Mouse (Mus musculus) thymus, postnatal 4 days (tissue): ENCODE data around the gene Cdh5.

Experiments
- DNase-seq: peaks from one replicate; pipeline ENCODE4 v3.0.0; 2021

Gene Cdh5

DNA sequence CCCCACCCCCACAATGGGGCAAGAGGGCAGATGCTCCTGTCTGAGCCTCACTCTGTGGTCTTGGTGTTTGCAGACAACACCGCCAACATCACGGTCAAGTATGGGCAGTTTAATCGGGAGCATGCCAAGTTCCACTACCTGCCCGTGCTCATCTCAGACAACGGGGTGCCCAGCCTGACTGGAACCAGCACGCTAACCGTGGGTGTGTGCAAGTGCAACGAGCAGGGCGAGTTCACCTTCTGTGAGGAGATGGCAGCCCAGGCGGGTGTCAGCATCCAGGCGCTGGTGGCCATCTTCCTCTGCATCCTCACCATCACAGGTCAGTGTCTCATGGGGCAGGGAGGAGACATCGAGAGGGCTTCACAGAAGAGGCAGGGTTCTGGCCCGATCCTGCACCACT is 39.2 kb downstream of the Cdh5 start:
- DNase-seq, result no peak

DNA sequence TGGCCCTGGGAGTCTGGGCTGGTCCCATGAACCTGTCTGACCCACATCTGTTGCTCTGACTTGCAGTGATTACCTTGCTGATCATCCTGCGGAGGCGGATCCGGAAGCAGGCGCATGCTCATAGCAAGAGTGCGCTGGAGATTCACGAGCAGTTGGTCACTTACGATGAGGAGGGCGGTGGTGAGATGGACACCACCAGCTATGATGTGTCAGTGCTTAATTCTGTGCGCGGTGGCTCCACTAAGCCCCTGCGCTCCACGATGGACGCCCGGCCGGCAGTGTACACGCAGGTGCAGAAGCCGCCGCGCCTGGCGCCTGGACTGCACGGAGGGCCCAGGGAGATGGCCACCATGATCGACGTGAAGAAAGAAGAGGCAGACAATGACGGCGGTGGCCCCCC is 41.0 kb downstream of the Cdh5 start:
- no peak for DNase-seq

GRCm38 (mm10) chr8:104143379-104143778 is 42.0 kb downstream of the Cdh5 start:
- no peak for DNase-seq

GRCm38 (mm10) chr8:104144434-104145216 is 43.2 kb downstream of the Cdh5 start:
- no peak for DNase-seq

- DNase-seq, result peak; percentile 89
These were observed 44.7 kb downstream of the Cdh5 start for GRCm38 (mm10) chr8:104145981-104146689.

GRCm38 (mm10) chr8:104146717-104147494 is 45.5 kb downstream of the Cdh5 start:
- no peak for DNase-seq

DNA sequence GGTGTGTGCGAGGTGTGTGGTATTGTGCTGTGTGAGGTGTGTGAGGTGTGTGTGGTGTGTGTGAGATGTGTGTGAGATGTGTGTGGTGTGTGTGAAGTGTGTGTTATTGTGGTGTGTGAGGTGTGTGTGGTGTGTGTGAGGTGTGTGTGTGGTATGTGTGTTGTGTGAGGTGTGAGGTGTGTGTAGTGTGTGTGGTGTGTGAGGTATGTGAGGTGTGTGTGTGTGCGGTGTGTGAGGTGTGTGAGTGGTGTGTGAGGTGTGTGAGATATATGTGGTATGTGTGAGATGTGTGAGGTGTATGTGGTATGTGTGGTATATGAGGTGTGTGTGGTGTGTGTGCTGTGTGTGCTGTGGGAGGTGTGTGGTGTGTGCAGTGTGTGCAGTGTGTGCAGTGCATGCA is 46.5 kb downstream of the Cdh5 start:
- DNase-seq, result no peak

DNA sequence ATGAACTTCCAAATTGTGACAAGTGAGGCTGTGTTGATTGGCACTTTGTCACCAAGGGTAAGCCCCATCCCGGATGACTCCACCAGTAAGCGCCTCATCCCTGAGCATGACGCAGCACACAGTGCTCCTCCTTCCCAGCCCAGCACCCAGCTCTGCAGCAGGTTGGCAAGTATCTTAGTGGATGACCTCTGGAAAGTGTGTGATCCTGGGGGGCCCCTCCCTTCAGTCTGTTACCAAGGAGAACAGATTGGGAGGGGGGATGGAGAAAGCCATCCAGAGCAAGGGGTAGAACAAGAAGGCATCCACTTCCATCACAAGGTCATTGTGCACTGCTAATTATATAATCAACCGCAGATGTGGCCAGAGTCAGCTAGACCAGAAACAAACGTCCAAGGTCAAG is 59.3 kb downstream of the Cdh5 start:
- DNase-seq, result no peak

GRCm38 (mm10) chr8:104169461-104169860 is 68.0 kb downstream of the Cdh5 start:
- DNase-seq, result no peak

- peak; percentile 47 for DNase-seq
These were observed 69.0 kb downstream of the Cdh5 start, which contains the start of gene Bean1 for GRCm38 (mm10) chr8:104170118-104171049. Gene Bean1 (plus strand): TSS chr8:104170442.

DNA sequence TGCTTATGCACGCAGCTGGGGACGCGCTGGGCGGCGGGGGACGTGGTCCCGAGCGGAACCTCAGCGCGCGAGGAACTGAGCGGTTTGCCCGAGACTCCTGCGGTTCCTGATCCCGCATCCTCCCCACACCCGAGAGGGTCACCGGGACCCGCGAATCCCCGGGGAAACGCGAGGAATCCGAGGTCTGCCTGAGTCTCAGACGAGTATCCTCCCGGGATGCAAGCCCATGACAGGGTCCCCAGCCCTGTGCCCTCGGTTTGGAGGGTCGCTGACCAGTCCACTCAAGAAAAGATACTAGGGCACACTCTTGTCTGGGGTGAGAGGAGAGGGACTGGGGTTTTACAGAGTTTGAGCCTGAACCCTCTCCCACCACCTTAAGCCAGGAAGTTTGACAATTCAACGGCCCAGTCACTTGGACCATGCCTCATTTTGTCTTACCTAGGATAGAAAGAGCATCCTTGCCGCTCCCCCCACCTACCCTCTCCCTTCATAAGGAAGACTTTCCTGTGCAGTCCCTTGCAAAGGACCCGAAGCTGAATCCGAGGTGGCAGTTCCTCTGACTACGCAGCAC is 69.7 kb downstream of the Cdh5 start:
- no peak for DNase-seq

DNA sequence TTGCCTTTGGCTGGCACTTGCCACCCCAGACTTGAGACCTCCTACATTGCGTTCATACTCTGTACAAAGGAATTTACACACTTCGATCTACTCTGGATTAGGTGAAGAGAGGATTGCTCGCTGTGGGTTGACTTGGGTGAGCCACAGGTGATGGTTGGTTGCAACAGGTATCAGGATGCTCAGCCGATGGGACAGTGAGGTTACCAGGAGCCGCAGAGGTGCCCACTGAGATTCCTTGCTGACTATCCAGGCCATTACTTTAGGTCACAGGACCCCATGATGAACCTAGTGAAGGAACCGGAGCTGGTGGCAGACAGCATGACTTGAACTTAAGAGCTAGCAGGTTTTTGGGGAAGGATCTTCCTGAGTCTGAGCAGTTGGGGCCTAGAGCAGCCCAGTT is 71.0 kb downstream of the Cdh5 start:
- no peak for DNase-seq

- DNase-seq, result no peak
These were observed 74.6 kb downstream of the Cdh5 start for GRCm38 (mm10) chr8:104175848-104176527.

GRCm38 (mm10) chr8:104177054-104177453 is 75.6 kb downstream of the Cdh5 start:
- DNase-seq, result no peak

GRCm38 (mm10) chr8:104184905-104185304 is 83.5 kb downstream of the Cdh5 start:
- no peak for DNase-seq

DNA sequence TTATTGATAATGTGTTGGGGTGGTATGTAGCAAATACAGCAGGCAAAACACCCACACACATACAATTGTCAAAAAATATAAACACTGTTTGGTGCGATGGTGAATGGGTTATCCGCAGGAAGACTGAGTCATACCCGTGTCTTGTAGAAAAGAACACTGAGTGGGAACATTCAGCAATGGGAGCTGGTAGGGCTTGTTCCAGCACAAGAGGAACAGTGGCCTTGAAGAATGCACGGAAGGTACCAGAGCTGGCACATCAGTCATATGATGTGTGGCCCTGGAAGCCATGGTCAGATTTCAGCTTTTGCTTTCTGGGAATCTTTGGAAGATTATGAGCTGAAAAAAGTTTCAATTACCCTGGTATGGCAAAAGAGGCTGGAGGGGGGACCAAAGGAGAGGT is 85.4 kb downstream of the Cdh5 start:
- DNase-seq, result no peak

DNA sequence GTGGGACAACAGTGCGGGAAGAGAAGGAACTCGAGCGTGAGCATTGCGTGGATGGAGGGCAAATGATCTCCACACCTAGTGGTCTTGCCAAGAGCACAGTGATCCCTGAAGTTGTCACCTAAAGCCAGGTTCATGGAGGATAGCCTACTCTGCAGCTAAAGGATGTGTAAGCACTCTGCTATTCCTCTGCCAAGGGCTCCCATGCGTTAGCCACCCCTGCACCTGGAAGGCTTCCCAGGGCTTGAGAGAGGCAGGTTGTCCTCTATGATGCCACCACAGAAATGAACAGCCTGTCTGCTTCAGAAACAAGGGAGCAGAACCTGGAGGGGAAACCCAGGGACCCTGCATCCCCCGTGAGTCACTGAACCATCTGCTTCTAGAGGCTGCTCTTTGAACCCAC is 86.2 kb downstream of the Cdh5 start:
- no peak for DNase-seq

DNA sequence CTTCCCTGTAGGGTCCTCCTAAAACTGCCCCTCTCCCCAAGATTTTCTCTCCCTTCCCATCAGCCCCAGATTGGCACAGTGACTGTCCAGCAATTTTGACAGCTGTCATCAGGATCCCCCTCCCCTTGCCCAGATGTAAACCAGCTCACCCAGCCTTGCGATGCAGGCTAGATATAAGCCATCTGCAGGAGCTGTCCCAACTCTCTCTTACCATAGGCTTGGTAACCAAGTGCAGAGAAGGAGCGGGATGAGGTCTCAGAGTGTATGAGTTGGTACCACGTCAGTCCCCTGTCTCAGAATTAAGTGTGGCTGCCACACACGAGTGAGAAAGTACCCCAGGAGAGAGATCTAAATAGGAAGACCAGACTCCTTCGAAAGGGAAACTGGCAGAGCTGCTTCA is 87.0 kb downstream of the Cdh5 start:
- no peak for DNase-seq

DNA sequence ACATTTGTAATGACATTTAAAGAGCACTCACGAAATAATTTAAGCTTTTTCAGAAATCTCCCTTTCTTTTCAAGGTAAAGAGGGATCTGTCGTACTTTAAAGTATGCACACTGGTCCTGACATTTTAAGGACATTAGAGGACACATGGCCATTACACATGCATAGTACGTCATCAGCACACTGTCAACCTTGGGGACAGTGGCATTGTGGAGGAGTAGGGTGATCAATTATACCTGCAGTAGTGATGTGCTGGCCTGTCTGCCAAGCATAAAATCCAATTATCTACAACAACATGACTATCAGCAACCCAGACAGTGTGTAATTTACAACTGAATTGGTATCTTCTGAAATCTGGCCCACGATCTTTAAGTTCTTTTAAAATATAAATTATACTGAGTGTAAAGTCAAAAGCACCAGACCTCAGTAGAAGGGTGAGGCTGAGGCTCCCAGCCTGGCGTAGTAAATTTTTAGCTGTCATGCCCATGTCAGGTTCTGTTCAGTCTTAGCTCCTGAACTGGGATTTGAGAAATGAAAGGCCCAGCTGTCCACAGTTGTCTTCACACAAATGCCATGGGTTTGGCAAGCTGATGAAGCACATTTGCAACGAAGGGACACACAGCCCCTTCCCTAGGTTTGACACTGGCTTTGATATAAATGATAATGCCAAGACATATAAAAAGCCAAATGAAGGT is 89.5 kb downstream of the Cdh5 start:
- DNase-seq, result no peak

GRCm38 (mm10) chr8:104191496-104191895 is 90.1 kb downstream of the Cdh5 start:
- DNase-seq, result peak; percentile 65
